Mouse (Mus musculus) E14TG2a.4 (cell line): ENCODE data around the gene Kdm4b.

ENCODE experiments used
- H3K27me3 ChIP-seq: 2 replicates; pipeline ENCODE4 v1.6.1; 2014; ENCODE audit warnings: low read length, control low read depth; ENCODE audit not compliant: insufficient read depth
- H3K36me3 ChIP-seq: 2 replicates; pipeline ENCODE4 v1.6.1; 2014; ENCODE audit warnings: low read length, control low read depth; ENCODE audit not compliant: insufficient read depth
- H3K4me1 ChIP-seq: replicated peaks from 2 replicates; pipeline ENCODE4 v1.6.1; 2014; ENCODE audit warnings: low read depth, low read length, control low read depth
- H3K4me3 ChIP-seq: replicated peaks from 2 replicates; pipeline ENCODE4 v1.5.1; 2014; ENCODE audit warnings: mild to moderate bottlenecking, low read length
- H3K9me3 ChIP-seq: 2 replicates; pipeline ENCODE4 v1.6.1; 2014; ENCODE audit warnings: low read length, control low read depth
- CTCF ChIP-seq: conservative IDR thresholded peaks from 2 replicates; pipeline ENCODE4 v1.5.1; 2014; ENCODE audit warnings: low read length
- NANOG ChIP-seq: IDR thresholded peaks from 2 replicates; pipeline ENCODE4 v1.6.1; 2014; ENCODE audit warnings: borderline replicate concordance, low read length, mixed read lengths
- POU5F1 ChIP-seq: IDR thresholded peaks from 2 replicates; pipeline ENCODE4 v1.6.1; 2014; ENCODE audit warnings: low read length, borderline replicate concordance

Gene Kdm4b

DNA sequence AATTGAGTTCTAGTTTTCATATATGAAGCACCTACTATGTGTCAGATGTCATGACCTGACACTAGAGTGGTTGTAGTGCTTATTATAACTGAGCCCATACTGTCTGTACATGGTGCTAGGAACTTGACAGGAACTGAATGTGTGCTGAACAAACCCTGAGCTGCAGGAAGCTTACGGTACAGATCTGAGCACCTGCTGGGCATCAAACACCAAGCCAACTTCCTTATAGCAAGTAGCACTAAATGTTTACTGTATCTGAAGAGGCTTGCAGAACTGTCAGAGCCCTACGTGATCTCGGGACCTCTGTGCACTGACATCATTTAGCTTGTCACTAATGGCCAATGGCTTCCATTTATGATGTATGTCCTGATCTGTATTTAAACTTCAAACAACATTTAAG, 105.7 kb downstream of the Kdm4b start:
- Histone ChIP-seq H3K27me3 (peaks cover 32% of the 10 kb centered on the region), H3K4me3 (no peak overlapping the region), H3K9me3 (no peaks in the 10 kb centered on the region), H3K4me1 (peaks cover 49% of the 10 kb centered on the region), H3K36me3 (peaks cover 34% of the 10 kb centered on the region)
- TF ChIP-seq POU5F1 (no peak), NANOG (no peak), CTCF (no peak)

DNA sequence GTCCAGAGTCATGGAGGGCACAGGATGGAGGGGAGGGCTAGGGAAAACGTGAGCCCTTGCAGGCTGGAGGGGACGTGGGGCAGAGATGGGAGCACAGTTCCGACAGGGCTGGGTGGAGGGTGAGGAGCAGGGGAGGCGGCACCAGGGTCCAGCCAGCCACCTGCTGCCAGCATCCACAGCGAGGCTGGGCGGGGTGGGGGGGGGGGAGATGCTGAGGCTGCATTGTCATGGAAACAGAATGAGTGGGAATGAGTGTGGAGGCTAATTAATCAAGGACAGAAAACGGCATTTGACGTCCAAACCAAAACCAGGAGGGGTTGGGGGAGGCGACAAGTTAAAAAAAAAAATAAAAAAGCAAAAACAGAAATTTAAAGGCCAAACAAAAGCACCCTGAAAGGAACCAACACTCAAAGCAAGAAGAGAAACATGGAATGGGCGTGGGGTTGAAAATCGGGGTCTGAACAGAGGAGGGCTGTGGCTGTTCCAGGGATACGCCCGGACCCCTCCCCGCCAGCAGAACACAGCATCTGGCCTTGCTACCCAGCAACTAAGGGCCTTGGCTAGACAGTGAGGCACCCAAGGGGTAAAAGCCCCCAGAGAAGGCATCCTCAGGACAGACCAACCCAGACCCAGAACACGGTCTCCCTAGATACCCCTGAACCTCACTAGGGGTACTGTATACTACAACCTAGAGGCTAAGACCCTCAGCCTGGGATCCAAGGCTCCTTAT, 114.0 kb downstream of the Kdm4b start:
- Histone ChIP-seq H3K4me1 (peaks cover 44% of the 10 kb centered on the region), H3K36me3 (peaks cover 65% of the 10 kb centered on the region), H3K27me3 (peaks cover 8% of the 10 kb centered on the region), H3K9me3 (no peaks in the 10 kb centered on the region), H3K4me3 (no peak overlapping the region)
- TF ChIP-seq POU5F1: no peak
- no peak for TF ChIP-seq CTCF
- TF ChIP-seq NANOG: no peak

DNA sequence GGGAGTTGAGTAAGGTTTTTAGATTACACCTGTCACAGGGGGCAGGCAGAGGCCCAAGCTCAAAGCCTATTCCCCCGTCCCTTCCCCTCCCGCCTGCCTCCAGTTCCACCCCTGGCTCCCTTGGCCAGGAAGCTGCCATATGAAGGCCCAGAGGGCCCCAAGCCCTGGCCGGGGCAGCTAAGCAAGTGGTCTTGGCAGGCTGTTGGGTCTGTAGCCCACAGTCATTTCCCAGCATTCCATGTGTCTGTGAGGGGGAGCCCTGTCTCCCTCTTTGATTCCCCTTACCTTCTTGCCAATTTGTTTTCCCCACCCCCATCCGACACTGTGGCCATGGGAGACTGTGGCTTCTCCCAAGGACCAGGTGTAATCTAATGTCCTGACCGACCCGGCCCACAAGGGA, 116.5 kb downstream of the Kdm4b start:
- Histone ChIP-seq H3K27me3 (peaks cover 8% of the 10 kb centered on the region), H3K4me1 (peaks cover 41% of the 10 kb centered on the region), H3K4me3 (no peak overlapping the region), H3K36me3 (peaks cover 57% of the 10 kb centered on the region), H3K9me3 (no peaks in the 10 kb centered on the region)
- TF ChIP-seq POU5F1: no peak
- TF ChIP-seq NANOG: no peak
- no peak for TF ChIP-seq CTCF

DNA sequence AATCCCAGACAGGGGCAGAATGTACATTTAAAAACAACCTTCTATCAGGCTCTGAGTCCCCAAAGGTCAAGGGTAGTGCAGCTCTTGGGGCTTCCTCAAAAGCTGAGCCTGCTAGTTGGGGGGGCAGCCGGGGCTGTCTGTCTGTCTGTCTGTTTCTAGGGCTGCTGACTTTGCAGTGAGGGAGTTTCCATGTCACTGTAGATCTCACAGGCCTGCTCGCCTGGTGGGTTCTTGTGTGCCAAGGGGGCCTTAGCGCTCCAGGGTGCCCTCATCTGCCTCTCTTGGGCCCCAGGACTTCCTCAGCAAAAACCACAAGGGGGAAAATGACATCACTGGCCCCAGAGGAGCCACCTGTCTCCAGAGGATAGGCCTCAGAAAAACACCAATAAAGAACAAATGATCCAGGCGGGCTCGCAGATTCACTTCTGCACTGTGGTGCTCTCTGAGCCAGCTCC, 117.5 kb downstream of the Kdm4b start:
- TF ChIP-seq NANOG (no peak), CTCF (no peak), POU5F1 (no peak)
- H3K36me3 ChIP-seq: peaks cover 62% of the 10 kb centered on the region
- H3K27me3 ChIP-seq: peaks cover 8% of the 10 kb centered on the region
- H3K9me3 ChIP-seq: no peaks in the 10 kb centered on the region
- H3K4me3 ChIP-seq: no peak overlapping the region
- peaks cover 45% of the 10 kb centered on the region for H3K4me1 ChIP-seq

DNA sequence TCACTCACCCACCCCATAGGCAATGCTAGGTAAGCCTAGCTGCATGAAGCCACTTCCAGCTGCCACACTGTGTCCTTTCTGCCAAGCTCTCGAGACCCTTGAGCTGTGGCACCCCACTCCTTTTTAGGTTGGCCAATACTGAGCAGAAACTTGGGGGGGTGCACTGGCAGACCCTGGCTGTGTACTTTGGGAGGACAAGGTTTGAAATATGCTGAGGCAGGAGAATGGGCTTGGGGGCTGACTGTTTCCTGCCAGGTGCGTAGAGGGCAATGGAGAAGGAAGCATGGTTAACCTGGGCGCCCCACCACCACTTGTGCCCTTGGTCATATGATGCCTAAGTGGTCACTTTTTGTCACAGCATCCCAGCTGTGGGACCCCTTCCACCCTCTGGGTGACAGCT, 118.9 kb downstream of the Kdm4b start:
- H3K27me3 ChIP-seq: no peaks in the 10 kb centered on the region
- peaks cover 38% of the 10 kb centered on the region for H3K4me1 ChIP-seq
- TF ChIP-seq CTCF: no peak
- no peak for TF ChIP-seq POU5F1
- TF ChIP-seq NANOG: no peak
- H3K9me3 ChIP-seq: no peaks in the 10 kb centered on the region
- peaks cover 73% of the 10 kb centered on the region for H3K36me3 ChIP-seq
- H3K4me3 ChIP-seq: no peak overlapping the region

DNA sequence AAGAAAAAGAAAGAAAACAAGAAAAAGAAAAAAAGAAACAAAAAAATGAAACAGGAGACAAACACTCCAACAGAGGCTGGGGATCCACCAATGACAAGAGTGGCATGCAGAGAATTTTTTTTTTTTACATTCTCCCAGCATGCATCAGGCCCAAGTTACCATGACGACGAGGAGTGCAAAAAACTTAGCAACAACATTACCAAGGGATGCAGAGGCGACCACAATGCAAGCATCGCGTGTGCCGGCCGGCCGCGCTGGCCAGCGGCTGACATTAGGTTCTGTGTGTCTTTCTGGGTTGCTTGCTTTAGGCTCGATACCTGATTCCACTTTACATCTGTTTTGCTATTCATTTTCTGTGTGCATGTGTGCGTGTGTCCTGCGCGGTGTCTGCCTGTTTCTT, 119.5 kb downstream of the Kdm4b start:
- Histone ChIP-seq H3K4me1 (peaks cover 32% of the 10 kb centered on the region), H3K4me3 (no peak overlapping the region), H3K9me3 (no peaks in the 10 kb centered on the region), H3K36me3 (peaks cover 76% of the 10 kb centered on the region), H3K27me3 (no peaks in the 10 kb centered on the region)
- TF ChIP-seq POU5F1: no peak
- no peak for TF ChIP-seq NANOG
- no peak for TF ChIP-seq CTCF

DNA sequence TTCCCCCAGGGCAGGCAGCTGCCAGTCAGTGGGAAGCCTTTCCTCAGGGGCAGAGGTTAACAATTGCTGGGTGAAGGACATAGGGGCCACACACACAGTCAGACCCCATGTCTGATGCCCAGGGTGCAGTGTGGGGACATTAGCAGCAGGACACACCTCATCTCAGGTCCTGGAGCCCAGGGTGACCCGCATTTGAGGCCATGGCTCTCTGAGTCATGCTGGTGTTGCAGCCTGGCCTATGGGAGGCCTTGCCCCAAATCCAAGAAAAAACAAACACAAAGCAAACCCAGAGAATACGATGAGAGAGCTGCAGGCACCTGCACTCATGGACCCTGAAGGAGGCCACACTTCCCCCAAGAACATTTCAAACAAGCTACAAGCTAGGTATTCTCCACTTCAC, 121.9 kb downstream of the Kdm4b start:
- peaks cover 88% of the 10 kb centered on the region for H3K36me3 ChIP-seq
- H3K4me3 ChIP-seq: no peak overlapping the region
- H3K9me3 ChIP-seq: no peaks in the 10 kb centered on the region
- peaks cover 13% of the 10 kb centered on the region for H3K4me1 ChIP-seq
- no peaks in the 10 kb centered on the region for H3K27me3 ChIP-seq
- TF ChIP-seq POU5F1: no peak
- no peak for TF ChIP-seq CTCF
- TF ChIP-seq NANOG: no peak
